Mouse (Mus musculus) fat pad, adult 2 months (tissue): ENCODE measurements around the gene Top2a.

ENCODE experiments used
- DNase-seq: peaks from one replicate; pipeline ENCODE4 v3.0.0-alpha.2; 2011; ENCODE audit warnings: low read depth, low spot score; ENCODE audit errors: extremely low read depth

Top2a gene

DNA sequence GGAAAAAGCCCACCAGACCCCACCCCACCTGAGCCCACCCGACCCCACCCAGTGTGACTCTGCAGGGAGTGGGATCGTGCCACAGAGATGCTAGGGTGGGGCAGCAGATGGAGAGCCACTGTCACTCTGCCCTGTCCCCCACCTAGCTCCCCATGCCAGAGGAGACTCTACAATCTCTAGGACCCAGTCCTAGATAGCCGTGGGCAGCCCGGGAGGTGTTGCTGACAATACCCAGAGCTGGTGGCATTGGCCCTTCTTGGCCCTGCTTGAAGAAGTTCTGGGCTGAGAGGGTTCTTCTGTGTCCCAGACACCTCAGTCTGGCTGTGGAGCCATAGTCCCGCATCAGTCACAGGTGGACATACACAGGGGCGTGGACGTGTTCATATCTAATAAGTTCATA lies 38.4 kb downstream of the Top2a start:
- DNase-seq = no peak

- no peak for DNase-seq
Measured at GRCm38 (mm10) chr11:98983551-98983950, 40.4 kb downstream of the Top2a start.

- DNase-seq = no peak
Measured at GRCm38 (mm10) chr11:98982773-98983133, 41.2 kb downstream of the Top2a start, which contains the start of gene Gjd3. Gjd3 (minus strand) TSS chr11:98983016.

DNA sequence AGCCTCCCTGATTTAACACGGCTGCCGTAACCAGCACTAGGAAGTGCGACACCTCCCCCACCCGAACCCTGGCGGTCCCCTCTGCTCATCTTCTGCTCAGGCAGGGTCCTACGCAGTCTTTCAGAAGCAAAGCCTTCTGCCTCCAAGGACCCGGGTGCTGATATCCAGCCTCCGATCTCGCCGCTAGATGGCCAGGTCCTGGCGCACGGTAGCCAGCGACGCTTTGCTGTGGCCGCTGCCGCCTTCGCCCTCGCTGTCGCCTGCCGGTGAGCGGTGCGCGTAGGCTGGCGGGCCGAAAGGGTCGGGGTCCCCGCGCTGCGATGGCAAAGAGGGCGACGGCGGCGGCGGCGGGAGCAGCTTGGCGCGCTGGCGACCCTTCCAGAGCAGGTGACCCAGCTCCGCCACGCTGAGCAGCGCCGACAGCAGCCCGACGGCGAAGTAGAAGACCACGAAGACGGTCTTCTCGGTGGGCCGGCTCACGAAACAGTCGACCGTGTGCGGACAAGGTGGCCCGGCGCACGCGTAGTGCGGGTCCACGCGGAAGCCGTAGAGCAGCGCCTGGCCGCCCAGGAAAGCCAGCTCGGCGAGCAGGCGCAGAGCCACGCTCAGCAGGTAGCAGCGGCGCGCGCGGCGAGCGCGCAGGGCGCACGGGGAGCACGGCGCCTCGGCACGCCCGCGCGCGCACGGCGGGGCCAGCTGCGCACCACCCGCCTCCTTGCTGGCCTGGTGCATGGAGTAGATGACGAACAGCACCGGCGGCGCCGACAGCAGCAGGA lies 41.8 kb downstream of the Top2a start:
- DNase-seq = no peak

- no peak for DNase-seq
Measured at GRCm38 (mm10) chr11:98981289-98981996, 42.5 kb downstream of the Top2a start.

- no peak for DNase-seq
Measured at GRCm38 (mm10) chr11:98979356-98979755, 44.6 kb downstream of the Top2a start.

- no peak for DNase-seq
Measured at GRCm38 (mm10) chr11:98978526-98979148, 45.4 kb downstream of the Top2a start.

DNA sequence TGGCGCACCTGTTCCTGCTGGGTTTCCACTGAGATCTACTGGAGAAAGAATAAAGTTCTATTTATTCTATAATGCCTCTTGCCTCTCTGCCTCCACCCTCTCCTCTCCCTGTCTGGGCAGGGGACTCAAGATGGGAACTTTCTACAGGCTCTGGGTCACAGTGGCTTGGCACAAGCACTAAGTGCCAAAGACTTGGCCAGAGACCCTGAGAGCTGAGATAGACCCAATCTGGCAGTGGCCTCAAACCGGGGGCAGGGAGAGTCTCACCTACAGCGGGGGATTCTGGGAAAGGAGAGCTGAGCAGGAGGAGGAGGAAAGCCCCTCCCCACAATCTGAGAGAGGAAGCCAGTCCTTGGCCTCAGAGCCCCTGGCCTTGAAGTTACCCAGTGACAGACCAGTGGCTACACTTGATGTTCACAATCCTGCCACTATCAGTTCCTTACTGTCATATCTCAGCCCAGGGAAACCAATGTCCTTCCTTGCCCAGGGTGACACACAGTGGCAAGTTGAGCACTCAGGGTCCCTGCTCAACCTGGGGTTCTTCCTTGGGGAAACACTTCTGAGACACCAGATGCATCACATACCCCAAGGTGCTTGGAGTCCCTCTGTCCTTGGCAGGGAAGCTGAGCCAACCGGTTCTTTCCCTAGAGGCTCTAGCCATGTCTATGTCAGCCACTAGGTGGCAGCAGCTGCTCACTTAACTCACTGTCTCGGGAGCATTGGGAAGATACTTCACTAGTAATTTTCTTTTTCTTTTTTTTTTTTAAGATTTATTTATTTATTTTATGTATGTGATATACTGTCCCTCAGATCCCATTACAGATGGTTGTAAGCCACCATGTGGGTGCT lies 48.9 kb downstream of the Top2a start:
- DNase-seq = no peak

GRCm38 (mm10) chr11:98974213-98974612 lies 49.8 kb downstream of the Top2a start:
- no peak for DNase-seq

DNA sequence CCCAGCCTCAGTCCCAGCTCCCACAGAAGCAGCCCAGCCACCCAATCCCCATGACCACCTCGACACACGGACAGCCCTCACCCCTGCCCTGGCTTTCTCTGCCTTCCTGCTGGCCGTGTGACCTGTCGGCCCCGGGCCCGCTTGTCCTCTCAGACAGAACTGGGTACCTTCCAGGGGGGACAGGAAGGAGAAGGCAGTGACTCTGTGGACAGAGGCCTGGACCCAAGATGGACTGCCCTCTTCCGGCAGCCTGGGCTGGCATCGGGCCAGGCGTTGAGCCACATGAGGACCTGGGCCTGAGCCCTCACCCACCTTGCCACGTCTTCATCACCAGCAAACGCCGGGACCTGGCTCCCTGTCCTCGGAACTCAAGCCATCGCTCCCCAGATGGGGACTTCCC lies 50.4 kb downstream of the Top2a start:
- no peak for DNase-seq

DNA sequence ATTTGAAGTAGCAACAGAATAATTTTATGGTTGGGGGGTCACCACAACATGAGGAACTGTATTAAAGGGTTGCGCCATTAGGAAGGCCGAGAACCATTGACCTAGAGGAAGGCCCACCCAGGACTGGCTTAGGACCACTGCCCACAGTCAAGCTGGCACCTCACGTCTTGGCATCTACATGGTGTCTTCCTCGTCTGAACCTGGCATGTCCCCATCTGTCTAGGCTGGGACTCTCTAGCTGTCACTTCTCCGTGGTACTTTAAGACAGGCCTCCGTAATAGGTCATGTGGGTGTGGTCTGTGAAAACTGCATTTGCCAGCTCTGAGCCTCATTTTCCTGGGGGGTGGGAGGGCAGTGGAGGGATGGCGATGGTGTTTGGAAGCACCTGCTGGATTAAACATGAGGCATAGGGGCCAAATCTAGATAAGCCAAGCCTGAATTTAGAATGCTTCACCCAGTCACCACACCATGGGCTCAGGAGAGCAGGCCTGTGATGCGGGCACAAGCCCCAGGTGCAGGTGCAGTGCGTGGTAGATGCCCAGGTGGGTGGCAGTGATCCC lies 51.1 kb downstream of the Top2a start:
- DNase-seq = no peak

- no peak for DNase-seq
Measured at GRCm38 (mm10) chr11:98972215-98972614, 51.8 kb downstream of the Top2a start.

GRCm38 (mm10) chr11:98971316-98972031 lies 52.5 kb downstream of the Top2a start:
- no peak for DNase-seq

GRCm38 (mm10) chr11:98970191-98970925 lies 53.6 kb downstream of the Top2a start:
- no peak for DNase-seq

- no peak for DNase-seq
Measured at GRCm38 (mm10) chr11:98969496-98969927, 54.5 kb downstream of the Top2a start.

DNA sequence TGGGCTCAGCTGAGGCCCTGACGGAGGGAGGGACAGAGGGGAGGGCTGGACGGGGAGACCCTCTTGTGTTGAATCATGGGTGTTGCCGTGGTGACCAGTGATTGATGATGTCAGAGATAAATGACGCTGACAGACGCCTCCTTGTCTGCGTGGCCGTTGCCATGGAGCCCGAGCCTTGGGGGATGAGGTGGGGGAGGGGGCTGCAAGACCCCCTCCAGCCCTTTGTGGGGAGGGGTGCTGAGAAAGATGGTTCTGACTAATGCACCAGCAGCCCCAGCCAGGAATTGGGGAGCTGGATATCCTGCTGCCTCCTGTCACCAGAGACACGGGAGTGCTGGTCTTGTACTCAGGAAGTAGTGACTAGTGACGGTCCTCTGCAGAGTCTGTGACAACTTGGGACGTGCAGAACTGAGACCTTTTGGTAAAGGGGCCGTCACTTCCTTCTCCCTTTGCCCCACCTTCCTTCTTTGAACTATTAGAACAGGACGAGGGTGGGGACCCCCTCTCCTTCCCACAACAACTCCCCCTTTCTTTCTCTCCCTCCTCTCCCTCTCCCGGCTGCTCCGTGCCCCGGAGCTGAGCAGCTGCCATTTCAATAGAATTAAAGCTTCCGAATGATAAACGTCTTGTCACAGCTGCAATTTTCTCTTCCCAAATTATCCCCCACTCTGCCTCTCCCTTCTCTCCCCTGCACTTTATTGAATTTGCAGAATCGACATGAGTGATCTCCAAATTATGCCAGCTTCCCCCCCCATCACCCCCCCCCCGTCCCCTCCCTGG lies 55.1 kb downstream of the Top2a start:
- DNase-seq = no peak

- no peak for DNase-seq
Measured at GRCm38 (mm10) chr11:98968079-98968478, 55.9 kb downstream of the Top2a start.

- no peak for DNase-seq
Measured at GRCm38 (mm10) chr11:98966499-98967141, 57.4 kb downstream of the Top2a start.
